Mouse (Mus musculus) midbrain, postnatal 0 days (tissue): Measurements from ENCODE around the gene Akap12. TPM values are rescaled to one million over a fixed set of nuclear protein-coding genes. Genes with fewer than 3 reads are reported as not detected.

Source experiments
- ATAC-seq: fragments of 200-750 bp; cut with Nextera tagmentation; 2 replicates; pipeline ENCODE4 v1.8.0; 2017; ENCODE audit warnings: moderate number of reproducible peaks, mild to moderate bottlenecking, moderate TSS enrichment, moderate library complexity; ENCODE audit not compliant: low FRiP score
- DNase-seq: peaks from one replicate; pipeline ENCODE4 v3.0.0-alpha.2; 2015; ENCODE audit warnings: low spot score
- H3K27ac ChIP-seq: fragments of 300-500 bp; sonication (generic); 2 replicates; pipeline ENCODE4 v1.5.1; 2014; ENCODE audit warnings: low read depth, mild to moderate bottlenecking, low read length, mixed read lengths
- H3K27me3 ChIP-seq: fragments of 300-500 bp; sonication (generic); 2 replicates; pipeline ENCODE4 v1.6.1; 2014; ENCODE audit warnings: low read length, control low read depth, mixed read lengths; ENCODE audit not compliant: insufficient read depth
- H3K36me3 ChIP-seq: fragments of 300-500 bp; sonication (generic); 2 replicates; pipeline ENCODE4 v1.6.1; 2014; ENCODE audit warnings: low read length, control low read depth, mixed read lengths; ENCODE audit not compliant: insufficient read depth
- H3K4me1 ChIP-seq: fragments of 300-500 bp; sonication (generic); 2 replicates; pipeline ENCODE4 v1.6.1; 2014; ENCODE audit warnings: mild to moderate bottlenecking, control low read depth, antibody characterized with exemption, low read length, mixed read lengths; ENCODE audit not compliant: insufficient read depth
- H3K4me2 ChIP-seq: fragments of 300-500 bp; sonication (generic); 2 replicates; pipeline ENCODE4 v1.6.1; 2014; ENCODE audit warnings: low read depth, mild to moderate bottlenecking, low read length, mixed read lengths; ENCODE audit not compliant: poor library complexity, severe bottlenecking
- H3K4me3 ChIP-seq: fragments of 300-500 bp; sonication (generic); 2 replicates; pipeline ENCODE4 v1.5.1; 2014; ENCODE audit warnings: low read depth, mild to moderate bottlenecking, low read length, moderate library complexity
- H3K9ac ChIP-seq: fragments of 300-500 bp; sonication (generic); replicated peaks from 2 replicates; pipeline ENCODE4 v1.6.1; 2014; ENCODE audit warnings: mild to moderate bottlenecking, low read length, moderate library complexity, mixed read lengths; ENCODE audit not compliant: poor library complexity, severe bottlenecking
- H3K9me3 ChIP-seq: fragments of 300-500 bp; sonication (generic); 2 replicates; pipeline ENCODE4 v1.6.1; 2016; ENCODE audit warnings: low read length, control low read depth
- CTCF ChIP-seq: IDR thresholded peaks from 2 replicates; pipeline ENCODE4 v1.5.1; 2016; ENCODE audit warnings: antibody characterized with exemption, mild to moderate bottlenecking
- WGBS: fragments of 180-500 bp; shearing (Covaris S2); extraction: QIAGEN DNeasy Blood & Tissue Kit; methylation state at CpG from one replicate; pipeline ENCODE4 v1.1.7; 2014; 5-methylcytosine and 5-hydroxymethylcytosine counted together
- polyA plus RNA-seq: library from polyadenylated mRNA; unstranded; fragments of >200 nt; fragmentation: Nextera tagmentation; extraction: Ambion mirVana; gene quantifications from 2 replicates; pipeline ENCODE4 v1.2.1, GENCODE M21; 2015
- total RNA-seq: library from RNA; depleted of rRNA; stranded (reverse); fragments of >200 nt; gene quantifications from 2 replicates; pipeline ENCODE4 v1.2.3, GENCODE M21; 2014

The Akap12 gene
- total and polyA plus RNA-seq, 2 experiments from 2014 or later: 36.8 to 49.6 TPM

DNA sequence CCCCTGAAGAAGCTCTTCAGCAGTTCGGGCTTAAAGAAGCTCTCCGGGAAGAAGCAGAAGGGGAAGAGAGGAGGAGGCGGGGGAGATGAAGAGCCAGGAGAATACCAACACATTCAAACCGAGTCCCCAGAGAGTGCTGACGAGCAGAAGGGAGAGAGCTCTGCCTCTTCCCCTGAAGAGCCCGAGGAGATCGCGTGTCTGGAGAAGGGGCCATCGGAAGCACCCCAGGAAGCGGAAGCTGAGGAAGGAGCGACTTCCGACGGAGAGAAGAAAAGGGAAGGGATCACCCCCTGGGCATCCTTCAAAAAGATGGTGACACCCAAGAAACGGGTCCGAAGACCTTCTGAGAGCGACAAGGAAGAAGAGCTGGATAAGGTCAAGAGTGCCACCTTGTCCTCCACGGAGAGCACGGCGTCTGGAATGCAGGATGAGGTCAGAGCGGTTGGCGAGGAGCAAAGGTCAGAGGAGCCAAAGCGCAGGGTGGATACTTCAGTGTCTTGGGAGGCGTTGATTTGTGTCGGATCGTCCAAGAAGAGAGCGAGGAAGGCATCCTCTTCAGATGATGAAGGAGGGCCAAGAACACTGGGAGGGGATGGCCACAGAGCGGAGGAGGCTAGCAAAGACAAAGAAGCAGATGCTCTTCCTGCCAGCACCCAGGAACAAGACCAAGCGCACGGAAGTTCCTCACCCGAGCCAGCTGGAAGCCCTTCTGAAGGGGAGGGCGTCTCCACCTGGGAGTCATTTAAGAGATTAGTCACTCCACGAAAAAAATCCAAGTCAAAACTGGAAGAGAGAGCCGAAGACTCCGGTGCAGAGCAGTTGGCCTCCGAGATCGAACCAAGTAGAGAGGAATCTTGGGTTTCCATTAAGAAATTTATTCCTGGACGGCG lies 88.4 kb downstream of the Akap12 start:
- 91% methylated on average over 38 of the region's 38 CpGs for WGBS
- no peak overlapping the region for H3K27ac ChIP-seq
- no peaks in the 10 kb centered on the region for H3K9me3 ChIP-seq
- DNase-seq: no peak
- no peaks in the 10 kb centered on the region for H3K27me3 ChIP-seq
- peaks cover 30% of the 10 kb centered on the region for H3K36me3 ChIP-seq
- H3K4me1 ChIP-seq: no peaks in the 10 kb centered on the region
- TF ChIP-seq CTCF: no peak
- no peak overlapping the region for H3K4me2 ChIP-seq
- no peak overlapping the region for H3K9ac ChIP-seq
- no peak overlapping the region for H3K4me3 ChIP-seq
- no peak for ATAC-seq

GRCm38 (mm10) chr10:4355882-4356451 lies 89.8 kb downstream of the Akap12 start:
- Histone ChIP-seq H3K4me1 (no peaks in the 10 kb centered on the region), H3K9ac (no peak overlapping the region), H3K9me3 (no peaks in the 10 kb centered on the region), H3K27me3 (no peaks in the 10 kb centered on the region), H3K4me3 (no peak overlapping the region), H3K27ac (no peak overlapping the region), H3K4me2 (no peak overlapping the region), H3K36me3 (peaks cover 30% of the 10 kb centered on the region)
- no peak for TF ChIP-seq CTCF
- WGBS: 93% methylated on average over 19 of the region's 19 CpGs
- DNase-seq (no peak), ATAC-seq (no peak)

DNA sequence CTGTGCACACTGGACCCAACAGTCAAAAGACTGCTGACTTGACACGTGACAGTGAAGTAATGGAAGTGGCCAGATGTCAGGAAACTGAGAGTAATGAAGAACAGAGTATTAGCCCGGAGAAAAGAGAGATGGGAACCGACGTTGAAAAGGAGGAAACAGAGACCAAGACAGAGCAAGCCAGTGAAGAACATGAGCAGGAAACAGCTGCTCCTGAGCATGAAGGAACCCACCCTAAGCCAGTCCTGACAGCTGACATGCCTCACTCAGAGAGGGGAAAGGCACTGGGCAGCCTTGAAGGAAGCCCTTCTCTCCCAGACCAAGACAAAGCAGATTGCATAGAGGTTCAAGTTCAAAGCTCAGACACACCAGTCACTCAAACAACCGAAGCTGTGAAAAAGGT lies 90.5 kb downstream of the Akap12 start:
- H3K9me3 ChIP-seq: no peaks in the 10 kb centered on the region
- no peak overlapping the region for H3K4me3 ChIP-seq
- no peaks in the 10 kb centered on the region for H3K4me1 ChIP-seq
- H3K4me2 ChIP-seq: no peak overlapping the region
- 90% methylated on average over 5 of the region's 5 CpGs for WGBS
- ATAC-seq (no peak), DNase-seq (no peak)
- H3K9ac ChIP-seq: no peak overlapping the region
- peaks cover 30% of the 10 kb centered on the region for H3K36me3 ChIP-seq
- TF ChIP-seq CTCF: no peak
- no peak overlapping the region for H3K27ac ChIP-seq
- H3K27me3 ChIP-seq: no peaks in the 10 kb centered on the region

DNA sequence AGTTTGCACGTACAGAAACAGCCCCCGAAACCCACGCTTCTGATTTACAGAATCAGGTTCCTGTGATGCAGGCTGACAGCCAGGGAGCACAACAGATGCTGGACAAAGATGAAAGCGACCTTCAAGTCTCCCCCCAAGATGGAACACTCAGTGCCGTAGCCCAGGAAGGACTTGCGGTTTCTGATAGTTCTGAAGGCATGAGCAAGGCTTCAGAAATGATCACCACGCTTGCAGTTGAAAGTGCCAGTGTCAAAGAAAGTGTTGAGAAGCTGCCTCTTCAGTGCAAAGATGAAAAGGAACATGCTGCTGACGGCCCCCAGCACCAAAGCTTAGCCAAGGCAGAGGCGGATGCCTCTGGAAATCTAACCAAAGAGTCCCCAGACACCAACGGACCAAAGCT lies 91.3 kb downstream of the Akap12 start:
- no peak for ATAC-seq
- H3K9me3 ChIP-seq: no peaks in the 10 kb centered on the region
- H3K27ac ChIP-seq: no peak overlapping the region
- no peak overlapping the region for H3K9ac ChIP-seq
- no peaks in the 10 kb centered on the region for H3K4me1 ChIP-seq
- 82% methylated on average over 10 of the region's 10 CpGs for WGBS
- no peak for DNase-seq
- peaks cover 30% of the 10 kb centered on the region for H3K36me3 ChIP-seq
- H3K27me3 ChIP-seq: no peaks in the 10 kb centered on the region
- H3K4me3 ChIP-seq: no peak overlapping the region
- no peak for TF ChIP-seq CTCF
- H3K4me2 ChIP-seq: no peak overlapping the region

- no peaks in the 10 kb centered on the region for H3K27me3 ChIP-seq
- 85% methylated on average over 3 of the region's 3 CpGs for WGBS
- no peak overlapping the region for H3K9ac ChIP-seq
- H3K9me3 ChIP-seq: no peaks in the 10 kb centered on the region
- DNase-seq (no peak), ATAC-seq (no peak)
- no peak for TF ChIP-seq CTCF
- no peak overlapping the region for H3K4me3 ChIP-seq
- no peaks in the 10 kb centered on the region; the same call in none of the 2 replicates for H3K36me3 ChIP-seq
- H3K27ac ChIP-seq: no peak overlapping the region
- no peaks in the 10 kb centered on the region for H3K4me1 ChIP-seq
- no peak overlapping the region for H3K4me2 ChIP-seq
These were observed 98.4 kb downstream of the Akap12 start for GRCm38 (mm10) chr10:4364618-4365017.

- Histone ChIP-seq H3K27me3 (no peaks in the 10 kb centered on the region), H3K27ac (no peak overlapping the region), H3K9ac (0 out of 2 replicates have a peak overlapping the region, but pooled peaks have one; percentile 13), H3K4me3 (no peak overlapping the region), H3K4me1 (no peaks in the 10 kb centered on the region), H3K9me3 (no peaks in the 10 kb centered on the region), H3K4me2 (no peak overlapping the region), H3K36me3 (peaks cover 8% of the 10 kb centered on the region)
- DNase-seq (no peak), ATAC-seq (no peak)
- WGBS: 92% methylated on average over 11 of the region's 11 CpGs
- TF ChIP-seq CTCF: no peak
These were observed 103.9 kb downstream of the Akap12 start for GRCm38 (mm10) chr10:4370105-4370504.
